Mouse (Mus musculus): ENCODE data around the gene 1110032A03Rik.

Gene 1110032A03Rik

DNA sequence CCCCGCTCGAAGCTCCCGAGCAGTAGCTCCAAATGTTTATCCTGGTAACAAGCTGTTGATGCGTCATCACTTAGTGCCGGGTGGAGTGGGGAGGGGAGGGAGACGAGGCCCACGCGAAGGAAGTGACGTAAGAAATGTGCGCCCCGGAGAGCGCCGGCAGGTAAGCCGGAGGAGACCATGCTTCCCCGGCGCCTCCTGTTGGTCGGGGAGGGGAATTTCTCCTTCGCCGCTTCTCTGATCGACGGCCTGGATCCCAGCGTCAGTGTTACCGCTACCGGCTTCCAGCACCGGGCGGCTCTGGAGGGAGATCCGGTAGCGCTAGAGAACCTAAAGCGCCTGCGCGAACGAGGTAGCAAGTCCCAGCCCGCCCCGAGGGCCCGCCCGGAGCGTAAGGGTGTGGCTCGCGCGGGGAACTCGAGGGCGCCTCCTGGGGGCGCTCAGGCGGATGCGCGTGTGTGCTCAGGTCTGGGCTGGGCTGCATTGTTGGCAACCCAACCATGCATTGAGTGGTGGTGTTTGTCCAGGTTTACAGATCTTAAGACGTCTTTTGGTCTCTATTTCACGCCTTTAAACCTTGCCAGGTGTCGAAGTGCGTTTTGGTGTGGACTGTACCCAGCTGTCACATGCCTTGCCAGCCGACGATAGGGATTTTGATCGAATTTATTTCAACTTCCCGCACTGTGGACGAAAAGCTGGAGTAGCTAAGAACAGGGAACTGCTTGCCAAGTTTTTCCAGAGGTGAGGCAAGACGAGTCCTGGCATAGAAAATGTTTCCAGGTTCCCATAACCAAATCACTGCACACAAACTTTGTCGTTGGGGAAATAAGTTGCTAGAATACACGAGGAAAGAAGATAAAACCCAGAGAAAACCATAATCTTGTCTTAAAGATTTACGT is 7.0 kb downstream of the 1110032A03Rik start, which contains the start of gene Fdxacb1:
Gene Fdxacb1, plus strand, starts transcription at position 130 of the 896 bp plus-strand sequence.
- DNase-seq: peak; percentile 98

GRCm38 (mm10) chr9:50767531-50768106 is 7.7 kb downstream of the 1110032A03Rik start:
- no peak for DNase-seq

DNA sequence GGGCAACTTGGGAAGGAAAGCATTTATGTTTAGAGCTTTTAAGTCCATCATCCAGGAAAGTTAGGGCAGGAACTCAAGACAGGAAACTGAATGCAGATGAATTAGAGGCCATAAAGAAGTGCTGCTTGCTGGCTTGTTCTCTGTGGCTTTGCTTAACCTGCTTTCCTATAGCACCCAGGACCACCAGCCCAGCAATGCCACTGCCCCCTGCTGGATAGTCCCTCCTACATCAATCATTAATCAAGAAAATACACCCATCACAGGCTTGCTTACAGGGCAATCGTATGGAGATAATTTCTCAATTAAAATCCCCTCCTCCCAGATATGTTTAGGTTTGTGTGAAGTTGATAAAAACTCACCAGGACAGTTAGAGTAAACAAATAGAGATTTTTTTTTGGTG is 12.0 kb downstream of the 1110032A03Rik start:
- peak; percentile 52 to 65 for DNase-seq

- DNase-seq: no peak
These were observed 13.6 kb downstream of the 1110032A03Rik start for GRCm38 (mm10) chr9:50761520-50762243.

- DNase-seq: no peak
These were observed 18.6 kb downstream of the 1110032A03Rik start for GRCm38 (mm10) chr9:50756711-50757110.

DNA sequence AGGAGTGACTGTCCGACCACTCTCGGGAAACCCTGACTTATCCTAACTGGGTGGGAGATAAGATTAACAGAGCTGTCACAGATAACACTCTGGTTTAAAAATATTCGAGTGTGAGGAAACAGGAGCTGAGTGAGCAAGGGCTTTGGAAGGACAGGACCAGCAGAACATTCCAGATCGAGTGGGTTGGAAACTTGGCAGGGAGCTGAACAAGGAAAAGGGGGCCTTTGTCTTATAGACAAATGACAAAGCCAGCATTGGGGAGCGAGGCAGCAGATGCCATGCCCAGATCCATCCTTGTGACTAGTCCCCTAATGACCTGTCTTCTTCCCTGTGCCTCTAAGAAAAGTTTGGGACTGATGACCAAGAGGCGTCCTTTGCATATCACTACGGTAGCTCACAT is 21.4 kb downstream of the 1110032A03Rik start:
- DNase-seq: no peak

GRCm38 (mm10) chr9:50752784-50753615 is 22.3 kb downstream of the 1110032A03Rik start:
- DNase-seq: peak; percentile 72 to 84

- DNase-seq: peak; percentile 30 to 54
These were observed 23.2 kb downstream of the 1110032A03Rik start, which contains the start of gene Hspb2 for GRCm38 (mm10) chr9:50752054-50752602. Hspb2 (minus strand) TSS chr9:50752354.

DNA sequence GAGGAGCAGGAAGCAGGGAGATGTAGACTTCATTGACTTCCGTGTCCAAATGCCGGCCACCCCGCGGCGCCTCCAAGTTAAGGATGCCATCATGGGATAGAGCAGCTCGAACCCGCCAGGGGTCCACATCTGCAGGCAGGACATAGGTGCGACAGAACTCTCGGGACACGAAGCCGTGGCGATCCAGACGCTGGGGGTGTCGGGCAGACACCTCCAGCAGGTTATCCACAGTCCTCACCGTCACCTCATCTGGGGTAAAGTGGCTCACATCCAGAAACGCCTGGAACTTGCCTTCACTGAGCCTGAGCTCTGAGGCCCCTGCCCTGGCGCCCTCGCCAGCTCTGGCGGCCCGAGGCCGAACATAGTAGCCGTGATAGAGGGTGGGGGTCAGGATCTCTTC is 24.0 kb downstream of the 1110032A03Rik start, which contains the start of gene Cryab:
Gene Cryab, plus strand, starts transcription at position 3 of the 400 bp plus-strand sequence.
- no peak for DNase-seq

DNA sequence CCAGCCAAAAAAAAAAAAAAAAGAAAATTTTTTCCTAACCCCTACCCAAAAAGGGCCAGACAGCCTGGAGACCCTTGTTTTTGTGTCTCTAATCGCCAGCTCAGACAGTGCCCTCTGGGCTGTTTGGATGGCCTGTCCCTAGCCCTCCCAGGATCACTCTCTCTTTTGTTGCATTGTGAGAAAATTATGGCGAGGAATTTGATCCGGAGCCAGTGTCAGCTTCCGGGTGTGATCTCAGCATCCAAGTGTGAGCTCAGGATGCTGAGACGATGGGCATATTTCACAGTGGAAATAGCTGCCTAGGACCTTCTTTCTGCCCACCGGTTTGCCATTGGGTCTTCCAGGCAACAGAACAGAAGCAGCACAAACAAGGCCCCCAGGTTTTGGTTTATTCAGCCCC is 24.6 kb downstream of the 1110032A03Rik start:
- no peak for DNase-seq

DNA sequence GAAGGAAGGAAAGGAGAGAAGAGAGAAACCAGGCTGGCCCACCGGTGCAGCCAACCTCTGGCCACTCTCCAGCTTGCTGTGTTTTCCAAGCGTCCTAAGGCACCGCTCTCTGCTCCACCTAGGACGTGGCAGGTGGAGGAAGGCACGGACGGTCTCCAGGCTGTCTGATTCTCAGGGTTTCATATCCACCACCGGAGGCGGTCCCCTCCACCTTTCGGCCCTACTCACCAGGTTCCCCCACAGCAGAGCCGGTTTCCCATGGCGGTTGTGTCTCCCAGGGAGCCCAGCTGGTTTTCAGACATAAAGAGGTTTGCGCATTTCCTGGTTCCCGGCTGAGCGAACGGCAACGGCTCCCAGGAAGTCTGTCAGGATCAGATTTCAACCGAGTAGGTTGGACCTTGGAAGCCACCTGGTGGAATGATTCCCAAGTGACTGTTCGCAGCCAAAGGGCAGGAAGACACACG is 29.1 kb downstream of the 1110032A03Rik start, which contains the start of gene 2310030G06Rik:
Gene 2310030G06Rik, minus strand, starts transcription at position 323 of the 464 bp plus-strand sequence.
- DNase-seq: peak; percentile 72 to 83

DNA sequence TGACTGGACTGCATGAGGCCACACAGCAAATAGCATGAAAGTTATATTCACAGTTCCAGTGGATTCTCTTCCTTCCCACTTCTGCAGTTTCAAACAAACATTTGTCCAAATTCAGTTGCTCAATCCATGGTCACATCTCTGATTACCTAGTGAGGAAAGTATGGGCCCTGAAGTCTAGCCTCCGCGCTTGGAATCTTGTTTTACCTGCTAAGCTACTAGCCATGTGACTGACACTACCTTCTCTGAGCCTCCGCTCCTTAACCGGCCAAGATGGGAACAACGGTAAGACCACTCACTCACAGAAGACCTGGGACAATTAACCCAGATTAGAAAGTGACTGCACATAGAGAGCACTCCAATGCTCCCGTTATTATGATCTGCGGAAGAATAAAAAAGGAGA is 29.5 kb downstream of the 1110032A03Rik start:
- DNase-seq: peak in 1 of 2 experiments; percentile 33

DNA sequence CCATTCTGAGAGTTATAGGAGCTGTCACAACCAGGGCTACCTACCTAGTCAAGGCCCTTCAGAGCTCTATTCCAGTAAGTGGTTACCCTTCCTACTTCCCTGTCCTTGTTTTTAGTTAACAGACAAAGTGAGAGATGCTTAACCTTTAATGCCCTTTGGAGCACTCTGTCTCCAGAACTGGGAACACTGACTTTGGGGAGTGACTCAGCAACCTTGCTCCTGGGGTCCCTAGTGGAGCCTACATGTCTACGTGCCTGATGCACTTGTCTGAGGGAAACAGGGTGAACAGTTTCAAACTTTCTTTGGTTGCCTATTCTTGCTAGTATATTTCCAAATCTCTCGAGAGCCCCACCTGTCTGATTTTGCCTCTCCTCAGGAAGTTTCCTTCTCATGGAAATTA is 32.6 kb downstream of the 1110032A03Rik start:
- DNase-seq: no peak

DNA sequence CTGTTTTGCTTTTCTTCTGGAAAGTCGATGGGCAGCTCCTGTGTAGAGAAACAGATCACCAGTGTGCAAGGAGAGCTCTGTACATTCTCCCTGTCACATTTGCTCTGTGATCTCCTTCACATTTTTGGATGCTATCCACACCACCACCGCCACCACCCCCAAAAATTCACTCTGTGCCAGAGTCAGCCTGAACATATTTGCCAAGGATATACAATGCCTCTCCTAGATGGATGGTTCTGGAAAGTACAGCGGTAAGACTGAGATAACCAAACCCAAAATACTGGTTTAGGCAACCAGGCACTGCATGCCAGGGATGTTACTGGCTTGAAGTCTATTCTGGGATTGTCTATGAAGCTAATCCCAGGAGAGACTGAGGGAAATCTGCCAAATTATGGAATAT is 33.1 kb downstream of the 1110032A03Rik start:
- DNase-seq: no peak

DNA sequence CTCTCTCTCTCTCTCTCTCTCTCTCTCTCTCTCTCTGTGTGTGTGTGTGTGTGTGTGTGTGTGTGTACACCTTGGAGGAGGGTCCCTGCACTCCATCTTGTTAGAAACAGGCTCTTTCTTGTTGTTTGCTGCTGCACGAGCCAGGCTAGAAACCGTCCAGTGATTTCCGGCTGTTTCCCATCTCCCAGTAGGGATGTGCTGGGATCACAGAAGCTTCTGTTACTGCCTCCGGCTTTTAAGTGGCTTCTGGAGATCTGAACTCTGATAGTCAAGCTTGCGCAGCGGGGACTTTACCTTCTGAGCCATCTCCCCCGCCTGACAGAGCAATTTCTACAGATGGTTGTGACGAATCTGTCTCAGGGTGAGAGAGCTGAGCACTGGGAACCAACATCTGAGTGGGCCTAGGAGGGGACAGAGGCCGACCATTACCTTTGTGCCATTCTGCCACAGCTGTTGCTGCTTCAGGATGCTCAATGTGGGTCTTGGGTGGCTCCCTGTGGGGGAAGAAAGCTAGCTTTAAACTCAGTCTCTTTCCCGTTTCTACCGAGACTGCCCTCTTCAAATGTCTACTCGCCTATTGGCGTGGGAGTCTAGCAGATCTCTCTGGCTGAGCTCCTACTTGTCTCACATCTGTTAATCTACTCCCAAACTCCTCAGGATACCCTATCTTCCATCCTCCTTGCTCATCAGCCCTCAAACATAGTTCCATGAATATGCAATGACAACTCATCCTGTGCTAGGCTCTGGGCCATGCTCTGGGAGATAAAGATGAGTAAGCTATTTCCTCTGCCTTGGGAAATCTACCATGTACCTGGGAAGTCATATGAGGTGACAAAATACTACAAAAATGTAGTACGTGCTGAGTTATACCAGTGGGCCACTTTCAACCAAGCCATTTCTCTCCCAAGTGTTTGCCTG is 34.2 kb downstream of the 1110032A03Rik start:
- DNase-seq: no peak

GRCm38 (mm10) chr9:50738914-50739870 is 36.1 kb downstream of the 1110032A03Rik start, which contains the start of gene Dixdc1:
Dixdc1 (minus strand) TSS chr9:50739517.
- peak; percentile 96 to 97 for DNase-seq

DNA sequence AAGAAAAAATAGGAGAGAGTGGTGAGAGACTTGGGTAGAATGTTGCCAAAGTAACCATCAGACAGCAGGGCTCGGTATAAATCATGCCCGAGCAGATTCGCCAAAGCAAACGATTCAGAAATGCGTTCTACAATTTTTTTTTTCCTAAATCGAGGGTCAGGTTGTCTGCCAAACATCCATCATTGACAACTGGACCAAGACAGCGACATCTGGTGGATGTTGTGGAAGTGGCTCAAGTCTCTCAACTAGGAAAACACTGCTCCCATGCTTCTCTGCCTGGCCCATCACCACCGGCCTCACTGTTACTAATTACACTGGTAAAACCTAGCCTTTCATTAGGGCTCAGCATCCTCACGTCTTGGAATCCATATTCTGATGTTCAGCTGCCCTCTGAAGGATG is 40.3 kb downstream of the 1110032A03Rik start:
- DNase-seq: peak; percentile 66 to 74

DNA sequence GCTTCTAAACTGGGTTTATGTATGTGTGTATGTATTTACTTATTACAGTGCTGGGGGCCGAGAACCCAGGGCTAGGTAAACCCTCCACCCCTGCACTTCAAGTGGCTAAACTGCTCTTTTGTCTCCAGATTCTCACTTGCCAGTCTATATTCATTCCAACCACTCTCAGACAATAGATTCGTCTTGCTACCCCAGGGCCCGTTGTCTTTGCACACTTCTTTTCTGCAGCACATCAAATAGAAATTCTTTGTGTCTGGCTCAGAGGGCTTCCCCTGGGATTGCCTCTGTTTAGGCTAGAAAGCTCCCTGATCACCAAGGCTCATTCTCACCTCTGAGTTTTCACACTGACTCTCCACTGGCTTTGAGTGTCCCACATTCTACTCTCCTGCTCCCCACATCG is 42.8 kb downstream of the 1110032A03Rik start:
- no peak for DNase-seq

GRCm38 (mm10) chr9:50729600-50729999 is 45.7 kb downstream of the 1110032A03Rik start:
- peak in 1 of 2 experiments; percentile 26 for DNase-seq

All from kidney, postnatal 4 days (tissue).